Mouse (Mus musculus) neural tube, embryonic 14.5 days (tissue): ENCODE data around the gene Gm4307. TPM values are rescaled to one million over a fixed set of nuclear protein-coding genes. Genes with fewer than 3 reads are reported as not detected.
"Not testable (repeated sequence)": the region's sequence is repeated elsewhere in the genome, so short reads cannot be mapped to it uniquely, and the experiment has no call there.

Experiments
- ATAC-seq: fragments of 200-750 bp; cut with Nextera tagmentation; 2 replicates; pipeline ENCODE4 v1.8.0; 2017; ENCODE audit warnings: low read depth, mild to moderate bottlenecking, moderate TSS enrichment, moderate library complexity
- H3K27ac ChIP-seq: fragments of 300-500 bp; sonication (generic); 2 replicates; pipeline ENCODE4 v1.5.1; 2014; ENCODE audit warnings: low read depth, mild to moderate bottlenecking, control low read depth, low read length, moderate library complexity, mixed read lengths
- H3K27me3 ChIP-seq: fragments of 300-500 bp; sonication (generic); 2 replicates; pipeline ENCODE4 v1.6.1; 2014; ENCODE audit warnings: low read length; ENCODE audit not compliant: control insufficient read depth, insufficient read depth
- H3K36me3 ChIP-seq: fragments of 300-500 bp; sonication (generic); 2 replicates; pipeline ENCODE4 v1.6.1; 2014; ENCODE audit warnings: low read length, mixed read lengths; ENCODE audit not compliant: control insufficient read depth, insufficient read depth
- H3K4me1 ChIP-seq: fragments of 300-500 bp; sonication (generic); 2 replicates; pipeline ENCODE4 v1.6.1; 2014; ENCODE audit warnings: low read length; ENCODE audit not compliant: control insufficient read depth, insufficient read depth
- H3K4me2 ChIP-seq: fragments of 300-500 bp; sonication (generic); 2 replicates; pipeline ENCODE4 v1.6.1; 2014; ENCODE audit warnings: mild to moderate bottlenecking, low read depth, low read length, control low read depth
- H3K4me3 ChIP-seq: fragments of 300-500 bp; sonication (generic); 2 replicates; pipeline ENCODE4 v1.5.1; 2014; ENCODE audit warnings: low read depth, low read length, control low read depth, mixed read lengths
- H3K9ac ChIP-seq: fragments of 300-500 bp; sonication (generic); replicated peaks from 2 replicates; pipeline ENCODE4 v1.6.1; 2014; ENCODE audit warnings: low read depth, mild to moderate bottlenecking, control low read depth, low read length, mixed read lengths
- H3K9me3 ChIP-seq: fragments of 300-500 bp; sonication (generic); 2 replicates; pipeline ENCODE4 v1.6.1; 2016; ENCODE audit warnings: low read length; ENCODE audit not compliant: control insufficient read depth
- WGBS: fragments of 180-500 bp; shearing (Covaris S2); extraction: QIAGEN DNeasy Blood & Tissue Kit; methylation state at CpG from one replicate; pipeline ENCODE4 v1.1.7; 2014; 5-methylcytosine and 5-hydroxymethylcytosine counted together
- polyA plus RNA-seq: library from polyadenylated mRNA; unstranded; fragments of >200 nt; fragmentation: Nextera tagmentation; extraction: Ambion mirVana; gene quantifications from 2 replicates; pipeline ENCODE4 v1.2.1, GENCODE M21; 2014

Gene Gm4307
- not detected in 2 replicates for polyA plus RNA-seq

- not testable (repeated sequence) for H3K4me1 ChIP-seq, H3K9ac ChIP-seq, H3K27me3 ChIP-seq, H3K4me3 ChIP-seq, H3K9me3 ChIP-seq, ATAC-seq, H3K4me2 ChIP-seq, H3K36me3 ChIP-seq, H3K27ac ChIP-seq
- WGBS, result no CpG with 5 or more reads among the region's 3 CpGs
Measured at GRCm38 (mm10) chr10:100361038-100361437, at the start of gene Gm4307. Gene Gm4307, plus strand, starts transcription at chr10:100361338.

- not testable (repeated sequence) for H3K36me3 ChIP-seq, H3K4me1 ChIP-seq, H3K27ac ChIP-seq, H3K9me3 ChIP-seq, ATAC-seq, H3K4me3 ChIP-seq, H3K9ac ChIP-seq, H3K27me3 ChIP-seq, H3K4me2 ChIP-seq
- no CpG with 5 or more reads among the region's 2 CpGs for WGBS
Measured at GRCm38 (mm10) chr10:100335376-100335775, 25.8 kb upstream of the Gm4307 start, which contains the start of gene Gm4301. Gene Gm4301, plus strand, starts transcription at chr10:100335676.

- not testable (repeated sequence) for H3K4me2 ChIP-seq, H3K27me3 ChIP-seq, H3K4me3 ChIP-seq, H3K36me3 ChIP-seq, H3K4me1 ChIP-seq, H3K9me3 ChIP-seq, ATAC-seq, H3K9ac ChIP-seq, H3K27ac ChIP-seq
- WGBS, result no CpG with 5 or more reads among the region's 3 CpGs
Measured at GRCm38 (mm10) chr10:100340536-100340935, 20.6 kb upstream of the Gm4307 start, which contains the start of gene Gm4302. Gene Gm4302, plus strand, starts transcription at chr10:100340836.

GRCm38 (mm10) chr10:100345672-100346071 lies 15.5 kb upstream of the Gm4307 start, which contains the start of gene Gm4303:
Gene Gm4303, plus strand, starts transcription at chr10:100345972.
- not testable (repeated sequence) for H3K27me3 ChIP-seq, H3K9ac ChIP-seq, H3K36me3 ChIP-seq, H3K27ac ChIP-seq, H3K4me2 ChIP-seq, H3K4me3 ChIP-seq, H3K9me3 ChIP-seq, H3K4me1 ChIP-seq, ATAC-seq
- no CpG with 5 or more reads among the region's 3 CpGs for WGBS

GRCm38 (mm10) chr10:100350793-100351192 lies 10.3 kb upstream of the Gm4307 start, which contains the start of gene Gm4305:
Gene Gm4305, plus strand, starts transcription at chr10:100351093.
- H3K27ac ChIP-seq, H3K4me3 ChIP-seq, H3K9me3 ChIP-seq, H3K27me3 ChIP-seq, H3K9ac ChIP-seq, H3K4me2 ChIP-seq, H3K36me3 ChIP-seq, H3K4me1 ChIP-seq, ATAC-seq: not testable (repeated sequence)
- no CpG with 5 or more reads among the region's 3 CpGs for WGBS

- ATAC-seq, H3K9ac ChIP-seq, H3K4me3 ChIP-seq, H3K9me3 ChIP-seq, H3K27me3 ChIP-seq, H3K36me3 ChIP-seq, H3K4me1 ChIP-seq, H3K4me2 ChIP-seq, H3K27ac ChIP-seq: not testable (repeated sequence)
- WGBS, result 73% methylated on average over 1 of the region's 2 CpGs
Measured at GRCm38 (mm10) chr10:100356841-100357240, 4.3 kb upstream of the Gm4307 start.

GRCm38 (mm10) chr10:100382460-100382859 lies 21.3 kb downstream of the Gm4307 start, which contains the start of gene Gm4312:
Gene Gm4312, minus strand, starts transcription at chr10:100382560.
- not testable (repeated sequence) for ATAC-seq, H3K9ac ChIP-seq, H3K27ac ChIP-seq, H3K4me3 ChIP-seq, H3K9me3 ChIP-seq, H3K27me3 ChIP-seq, H3K4me1 ChIP-seq, H3K4me2 ChIP-seq, H3K36me3 ChIP-seq
- WGBS, result no CpG with 5 or more reads among the region's 2 CpGs

- not testable (repeated sequence) for H3K9me3 ChIP-seq, H3K9ac ChIP-seq, ATAC-seq, H3K4me2 ChIP-seq, H3K27ac ChIP-seq, H3K27me3 ChIP-seq, H3K4me1 ChIP-seq, H3K4me3 ChIP-seq, H3K36me3 ChIP-seq
- 88% methylated on average over 6 of the region's 6 CpGs for WGBS
Measured at GRCm38 (mm10) chr10:100402301-100402700, 41.2 kb downstream of the Gm4307 start.
